Mouse (Mus musculus) fat pad, adult 2 months (tissue): ENCODE results near the gene Plac1.

Experiments used
- DNase-seq: peaks from one replicate; pipeline ENCODE4 v3.0.0-alpha.2; 2011; ENCODE audit warnings: low read depth, low spot score; ENCODE audit errors: extremely low read depth

Plac1 gene

DNA sequence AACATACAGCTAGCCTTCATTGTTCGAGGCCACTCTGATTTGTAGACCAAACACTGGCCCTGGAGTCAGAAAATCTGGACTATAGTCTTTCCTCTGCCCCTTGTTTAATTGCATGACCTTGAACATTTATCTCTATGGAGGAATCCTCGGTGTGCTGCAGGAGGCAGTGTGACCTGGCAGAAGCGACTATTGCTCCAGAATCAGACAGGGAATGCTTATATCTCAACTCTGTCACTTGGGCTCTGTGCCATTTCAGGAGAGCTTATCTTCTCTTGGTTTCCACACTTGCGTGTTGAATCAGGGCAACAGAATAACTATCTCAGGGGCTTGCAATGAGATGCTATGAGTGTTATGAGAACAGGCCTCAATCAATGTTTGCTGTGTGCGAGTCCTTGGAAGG lies 38.3 kb downstream of the Plac1 start:
- DNase-seq: no peak

DNA sequence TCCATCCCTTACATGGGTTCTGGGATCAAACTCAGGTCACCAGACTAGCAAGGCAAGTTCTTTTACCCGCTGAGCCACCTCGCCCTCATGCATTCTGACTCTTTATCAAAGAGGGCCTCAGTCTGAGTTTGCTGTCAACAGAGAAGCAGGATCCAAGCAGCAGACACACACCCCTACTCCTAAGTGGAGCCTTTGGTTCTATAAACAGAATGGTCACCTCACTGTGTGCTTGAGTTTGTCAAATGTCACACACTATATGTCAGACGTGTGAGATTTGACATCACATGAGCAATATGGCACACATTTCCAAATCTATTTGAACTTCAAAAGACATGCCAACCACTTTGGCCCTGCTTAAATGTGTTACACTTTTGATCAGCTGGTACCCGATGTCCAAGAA lies 42.2 kb downstream of the Plac1 start:
- DNase-seq: no peak

DNA sequence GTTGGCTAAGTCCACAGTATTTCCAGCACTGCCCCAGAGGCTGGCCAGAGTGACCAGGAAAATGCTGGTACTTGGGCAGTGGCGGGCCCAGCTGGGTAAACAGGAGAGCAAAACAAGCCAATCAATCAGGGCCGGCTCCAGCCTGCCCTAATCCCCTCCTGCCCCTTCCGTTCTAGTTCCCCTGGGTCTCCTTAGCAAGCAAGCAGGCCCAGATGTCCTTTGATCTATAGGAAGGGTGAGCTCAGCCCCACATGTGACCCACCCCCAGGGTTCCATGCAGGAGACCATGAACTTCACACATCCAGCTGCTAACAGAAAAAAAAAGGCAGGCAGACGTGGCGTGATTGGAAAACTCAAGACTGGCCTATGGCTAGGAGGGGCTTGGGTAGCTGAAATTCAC lies 43.5 kb downstream of the Plac1 start:
- no peak for DNase-seq

DNA sequence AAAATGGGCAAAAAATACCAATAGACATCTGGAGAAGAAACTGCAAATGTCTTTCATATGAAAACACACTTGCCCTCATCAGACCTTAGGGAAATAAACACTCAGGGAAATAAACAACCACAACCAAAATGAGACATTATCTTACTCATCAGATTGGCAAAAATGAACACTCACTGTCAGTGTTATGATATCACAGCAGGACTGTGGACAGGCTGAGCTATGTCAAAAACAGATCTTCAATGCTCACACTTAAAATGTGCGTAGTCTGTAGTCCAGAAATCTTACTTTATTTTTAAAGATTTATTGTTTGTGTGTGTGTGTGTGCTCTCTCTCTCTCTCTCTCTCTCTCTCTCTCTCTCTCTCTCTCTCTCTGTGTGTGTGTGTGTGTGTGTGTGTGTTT lies 51.2 kb downstream of the Plac1 start:
- no peak for DNase-seq

DNA sequence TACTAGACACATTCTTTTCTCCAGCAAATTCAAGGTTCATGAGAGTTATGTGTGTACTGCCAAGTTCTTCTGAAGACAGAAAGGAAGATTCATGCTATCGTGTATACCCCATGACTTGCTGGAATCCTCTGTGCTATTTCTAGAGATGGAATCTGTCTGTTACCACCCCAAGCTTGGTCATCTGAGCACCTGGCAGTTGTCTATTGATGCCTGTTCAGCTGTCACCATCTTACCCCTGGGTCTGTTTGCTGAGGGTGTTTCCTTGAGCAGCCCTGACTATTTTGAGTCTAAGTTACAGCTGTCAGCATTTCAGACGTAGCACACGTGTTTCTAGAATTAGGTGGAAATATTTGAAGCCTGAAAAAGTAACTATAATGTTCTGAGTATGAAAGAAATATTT lies 60.1 kb downstream of the Plac1 start:
- DNase-seq: no peak

DNA sequence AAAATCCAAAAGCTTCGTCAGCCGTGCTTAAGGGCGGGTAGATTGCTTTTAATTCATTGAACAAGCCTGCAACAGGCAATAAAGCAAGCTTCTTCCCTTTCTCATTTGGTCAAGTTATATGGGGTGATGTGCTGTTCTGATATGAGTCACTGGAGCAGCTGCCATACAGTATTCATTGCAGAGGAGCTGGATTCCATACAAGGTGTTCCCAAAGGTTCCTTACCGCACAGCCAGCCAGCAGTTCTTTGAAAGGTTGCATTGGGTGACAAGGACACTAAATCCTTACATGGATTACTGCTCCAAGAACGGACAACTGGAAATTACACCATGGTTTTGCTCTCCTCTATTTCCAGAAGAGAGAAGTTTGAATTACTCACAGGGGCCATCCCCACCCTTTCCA lies 63.6 kb downstream of the Plac1 start:
- DNase-seq: peak; percentile 33

DNA sequence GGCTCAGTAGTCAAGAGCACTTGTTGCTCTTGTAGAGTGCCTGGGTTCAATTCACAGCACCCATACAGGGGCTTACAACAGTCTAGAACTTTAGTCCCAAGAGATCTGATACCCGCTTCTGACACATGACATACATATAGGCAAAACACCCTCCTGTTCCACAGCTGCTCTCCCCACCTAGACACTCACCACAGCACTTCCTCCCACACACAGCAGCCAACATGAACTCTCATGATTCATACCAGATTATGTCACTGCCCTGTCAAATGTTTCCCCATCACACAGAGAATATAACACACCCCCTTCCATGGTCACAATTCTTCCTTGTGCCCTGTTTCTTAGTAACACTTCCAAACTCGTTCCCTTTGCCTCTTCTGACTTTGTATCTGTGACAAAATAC lies 71.3 kb downstream of the Plac1 start:
- no peak for DNase-seq

DNA sequence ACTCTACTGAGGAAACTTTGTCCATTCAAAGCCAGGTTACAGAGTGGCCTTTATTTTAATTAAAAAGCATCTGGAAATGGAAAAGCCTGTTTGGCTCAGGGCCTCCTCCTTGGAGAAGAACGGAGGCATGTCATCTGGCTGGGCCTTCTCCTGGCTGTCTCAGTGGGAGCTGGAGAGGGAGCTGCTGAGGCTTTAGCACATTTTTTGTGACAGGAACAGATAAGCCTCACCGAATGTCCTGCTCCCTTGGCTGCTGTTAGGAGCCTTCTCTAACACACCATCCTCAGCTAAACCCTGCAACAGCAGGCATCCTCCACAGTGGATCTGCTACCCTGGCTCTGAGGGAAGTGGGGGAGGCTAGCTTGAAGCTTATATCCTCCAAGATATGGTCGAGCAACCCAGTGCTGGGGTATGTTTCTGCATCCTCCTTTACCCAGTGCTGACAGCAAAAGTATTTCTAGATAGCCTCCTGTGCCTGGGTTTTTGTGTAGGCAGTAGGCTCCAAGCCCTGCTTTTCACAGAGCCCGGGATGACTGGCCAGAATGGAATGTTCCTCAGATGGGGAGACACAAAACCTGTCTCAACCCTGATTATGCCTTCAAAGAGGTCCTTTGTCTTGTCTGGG lies 72.9 kb downstream of the Plac1 start:
- DNase-seq: no peak

DNA sequence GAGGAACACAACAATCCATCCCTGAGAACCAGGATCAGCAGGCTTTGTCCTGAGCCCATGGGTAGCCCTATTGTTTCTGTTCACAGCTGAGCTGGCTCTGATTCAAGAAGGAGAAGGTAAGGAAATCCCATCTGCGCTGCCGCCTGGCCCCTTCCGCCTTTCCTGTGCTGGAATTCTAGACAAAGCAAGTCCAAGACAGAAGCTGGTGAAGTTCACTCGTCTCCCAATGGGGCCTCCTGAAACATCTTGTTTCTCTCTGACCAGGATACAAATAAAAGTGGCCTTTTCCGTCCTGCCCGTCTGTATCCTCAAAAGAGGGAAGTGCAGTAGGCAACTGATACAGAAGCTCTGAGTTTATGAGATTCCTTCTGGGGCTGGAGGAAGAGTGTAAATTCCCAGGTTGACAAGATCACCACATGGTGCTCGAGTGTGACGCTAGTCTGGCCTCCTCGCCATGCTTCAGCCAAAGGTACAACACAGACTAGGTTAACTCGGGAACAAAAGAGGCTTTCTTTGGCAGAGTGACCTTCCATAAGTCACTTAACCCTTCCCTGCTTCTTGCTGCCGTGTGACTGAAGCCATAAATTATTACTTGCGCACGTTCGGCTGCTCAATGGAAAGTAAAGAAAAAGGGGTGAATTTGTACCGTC lies 73.5 kb downstream of the Plac1 start:
- no peak for DNase-seq

DNA sequence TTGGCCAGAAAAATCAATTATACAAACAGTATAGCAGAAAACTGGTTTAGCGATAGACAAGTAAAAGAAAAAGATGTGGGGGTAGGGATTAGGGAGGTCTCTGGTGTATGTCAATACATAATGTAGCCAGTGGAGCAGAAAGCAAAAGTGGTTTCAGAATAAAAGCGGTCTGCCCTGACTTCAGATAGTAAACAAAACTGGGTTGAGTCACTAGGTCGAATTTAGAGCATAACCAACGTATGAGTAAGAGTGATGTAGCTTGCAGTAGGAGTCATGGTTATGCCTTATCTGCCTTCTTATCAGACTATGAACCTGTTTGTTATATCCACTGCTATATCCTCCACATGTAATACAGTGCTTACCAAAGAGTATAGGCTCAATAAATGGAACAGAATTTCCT lies 77.3 kb downstream of the Plac1 start:
- DNase-seq: no peak

DNA sequence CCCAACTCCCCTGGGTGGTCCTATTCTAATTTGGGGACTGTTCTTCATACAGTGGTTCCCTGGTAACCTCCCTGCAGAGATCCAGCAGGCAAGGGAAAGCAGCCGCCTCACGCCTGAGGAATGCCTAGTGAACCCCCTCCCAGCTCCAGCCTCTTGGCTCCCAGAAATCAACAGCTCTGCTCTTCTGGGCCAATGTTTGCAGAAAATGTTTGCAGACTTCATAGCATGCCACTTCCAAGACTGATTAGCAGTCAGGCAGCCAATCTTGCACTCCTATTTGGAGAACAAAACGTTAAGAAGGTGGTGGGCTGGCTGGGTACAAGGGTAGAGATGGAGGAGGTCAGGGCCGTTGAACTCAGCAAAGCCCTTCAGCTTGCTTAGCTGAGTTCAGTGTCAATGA lies 78.3 kb downstream of the Plac1 start:
- DNase-seq: no peak

DNA sequence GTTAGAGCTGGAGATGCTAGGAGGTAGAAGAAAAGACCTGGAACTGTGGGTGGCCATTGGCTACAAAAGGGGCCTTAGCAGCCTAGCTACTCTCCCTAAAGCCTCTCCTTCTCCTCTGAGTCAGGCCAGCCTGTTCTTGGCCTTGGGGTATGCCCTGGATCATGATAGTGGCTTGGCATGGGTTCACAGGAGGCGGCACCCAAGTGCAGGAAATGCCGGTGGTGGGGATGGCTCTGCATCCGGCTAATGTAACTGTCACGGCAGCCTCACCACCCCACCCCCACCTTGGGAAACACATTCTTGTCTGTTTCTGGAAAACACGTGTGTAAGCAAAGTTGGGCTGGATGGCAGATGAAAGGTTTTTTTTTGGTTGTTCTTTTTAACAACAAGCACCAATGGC lies 78.8 kb downstream of the Plac1 start:
- no peak for DNase-seq

DNA sequence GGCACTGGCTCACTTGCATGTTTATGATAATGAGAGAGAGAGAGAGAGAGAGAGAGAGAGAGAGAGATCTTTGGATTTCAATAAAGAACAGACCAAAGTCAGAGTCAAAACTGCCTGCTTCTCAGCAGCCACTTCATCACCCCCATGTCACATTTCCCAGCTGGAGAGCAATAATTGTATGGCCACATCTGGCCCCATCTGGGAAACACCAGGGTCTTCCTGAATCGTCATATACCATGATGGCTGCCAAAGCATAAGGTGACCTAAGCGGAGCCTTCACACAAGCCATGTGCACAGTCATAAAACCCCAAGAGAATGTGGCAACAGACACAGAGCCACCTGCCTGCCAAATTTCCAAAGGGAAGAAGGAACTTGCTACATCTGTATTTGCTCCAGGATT lies 91.9 kb downstream of the Plac1 start:
- DNase-seq: no peak

DNA sequence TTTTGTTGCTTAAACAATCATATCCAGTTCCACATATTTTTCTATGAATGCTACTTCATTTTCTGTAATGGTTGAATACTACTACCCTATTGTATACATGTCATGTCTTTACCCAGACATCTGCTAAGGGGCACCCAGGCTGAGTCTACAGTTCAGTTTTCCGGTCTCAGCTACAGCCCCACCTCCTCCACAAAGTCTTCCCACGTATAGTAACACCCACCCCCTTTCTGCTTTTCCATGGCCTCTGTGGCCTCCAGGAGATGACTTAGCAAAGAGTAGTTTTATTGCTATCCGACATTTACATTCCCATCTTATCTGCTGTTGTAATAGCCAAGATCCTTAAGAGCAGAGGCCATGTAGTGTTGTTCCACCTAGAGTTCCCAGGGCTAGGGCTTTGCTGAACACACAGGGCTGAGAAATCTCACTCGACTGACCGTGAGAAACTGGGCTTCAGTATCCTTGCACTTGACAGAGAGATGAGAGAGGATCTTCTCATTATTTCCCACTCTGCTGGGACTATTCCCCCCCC lies 93.5 kb downstream of the Plac1 start:
- DNase-seq: no peak

DNA sequence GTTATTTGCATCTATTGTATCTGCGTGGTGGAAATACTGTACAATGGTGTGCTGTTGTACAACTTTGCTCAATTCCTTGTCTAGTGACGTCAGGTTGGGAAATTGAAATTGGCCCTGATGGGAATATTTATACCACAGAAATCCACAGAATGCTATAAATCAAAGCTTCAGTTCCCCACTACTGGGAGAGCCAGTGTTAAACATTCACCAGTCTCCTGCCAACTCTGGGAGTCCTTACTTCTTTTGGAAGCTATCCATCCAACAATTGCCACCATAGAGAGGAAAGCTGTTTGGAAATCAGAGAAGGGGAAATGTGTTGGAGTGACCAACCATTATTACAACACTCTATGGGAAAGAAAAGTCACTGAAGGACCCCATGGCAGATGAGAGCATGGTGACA lies 100.3 kb downstream of the Plac1 start:
- no peak for DNase-seq

DNA sequence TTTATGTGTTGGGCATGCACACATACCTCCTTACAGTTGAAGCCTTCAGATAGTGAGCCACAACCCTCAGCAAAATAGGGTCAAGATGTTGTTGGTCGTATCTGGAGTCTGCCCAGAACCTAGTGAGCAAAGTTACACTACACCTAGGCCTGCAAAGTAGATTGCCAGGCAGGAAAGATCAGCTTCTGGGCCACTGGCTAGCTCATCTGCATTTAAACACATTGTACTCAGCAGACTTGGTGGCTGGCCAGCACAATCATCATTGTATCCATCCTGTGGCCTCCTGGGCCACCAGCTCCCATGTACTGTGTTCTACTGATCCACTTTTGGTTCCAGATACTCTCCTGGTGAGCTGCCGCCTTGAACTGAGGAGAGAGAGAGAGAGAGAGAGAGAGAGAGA lies 102.8 kb downstream of the Plac1 start:
- DNase-seq: no peak

DNA sequence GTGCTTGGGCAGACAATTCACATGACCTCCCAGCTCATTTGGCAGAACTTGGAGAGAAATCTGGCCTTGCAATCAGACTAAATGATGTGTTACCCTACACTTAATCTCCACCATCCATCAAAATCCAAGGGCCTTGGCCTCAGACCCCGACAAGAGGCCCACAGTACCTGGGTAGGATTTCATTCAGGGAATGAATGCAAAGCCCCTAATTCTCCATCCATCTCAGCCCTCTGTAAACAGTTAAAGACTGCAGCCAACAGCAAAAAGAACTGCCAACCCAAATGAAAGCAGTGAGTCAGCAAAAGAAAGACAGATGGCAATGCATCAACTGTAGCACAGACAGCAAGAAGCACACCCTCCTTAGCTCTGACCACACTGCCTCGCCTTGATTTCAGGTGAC lies 110.4 kb downstream of the Plac1 start:
- DNase-seq: no peak

DNA sequence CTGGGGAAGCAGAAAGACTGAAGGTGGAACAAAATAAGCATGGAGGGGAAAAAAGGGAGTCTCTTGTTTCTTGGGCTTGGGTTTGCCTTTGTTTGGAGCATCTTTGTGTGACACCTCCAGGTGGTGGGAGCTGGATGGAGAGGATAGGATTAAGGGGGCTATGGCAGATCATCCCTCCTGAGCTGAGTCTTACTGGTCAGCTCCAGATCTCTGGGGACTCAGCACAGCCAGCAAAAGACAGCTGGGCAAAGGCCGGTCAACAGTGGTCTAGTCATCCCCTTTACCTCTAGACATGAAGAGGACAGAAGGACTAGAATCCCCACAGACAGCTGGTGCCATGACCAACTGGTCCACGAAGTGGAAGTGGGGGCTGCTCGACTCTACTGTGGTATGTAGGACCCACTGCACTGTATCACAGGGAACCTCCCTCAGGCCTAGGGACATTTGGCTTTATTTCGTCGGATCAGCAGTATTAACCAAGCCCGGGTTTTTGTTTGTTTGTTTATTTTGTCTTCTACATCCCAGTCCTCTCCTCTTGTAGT lies 113.3 kb downstream of the Plac1 start:
- no peak for DNase-seq

DNA sequence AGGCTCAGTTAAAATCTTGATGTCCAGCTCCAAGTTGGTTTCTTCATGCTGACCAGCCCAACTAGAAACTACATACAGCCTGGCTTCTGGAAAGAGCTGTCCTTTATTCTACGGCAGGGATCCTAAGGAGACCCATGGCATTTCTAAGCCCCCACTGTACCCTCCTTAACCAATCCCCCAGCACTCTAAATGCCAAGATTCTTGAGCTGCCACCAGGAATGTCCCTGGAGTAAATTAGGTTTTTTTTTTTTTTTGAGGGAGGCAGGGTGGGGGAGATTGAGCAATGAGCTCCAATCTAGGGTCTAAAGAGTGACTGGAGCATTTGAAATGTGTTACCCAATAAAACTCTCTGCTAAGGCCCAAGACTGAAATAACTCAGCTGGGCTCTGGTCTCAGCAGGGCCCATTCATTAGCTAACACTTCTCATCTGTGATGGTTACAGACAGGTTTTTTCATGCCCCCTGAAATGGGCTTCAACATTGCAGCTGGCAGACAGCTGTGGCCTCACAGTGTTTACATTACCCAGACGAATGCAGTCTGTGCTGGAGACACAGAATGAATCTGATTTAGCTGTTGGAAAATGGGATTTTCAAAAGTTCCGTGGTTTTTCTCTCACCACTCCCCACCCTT lies 114.0 kb downstream of the Plac1 start:
- no peak for DNase-seq

DNA sequence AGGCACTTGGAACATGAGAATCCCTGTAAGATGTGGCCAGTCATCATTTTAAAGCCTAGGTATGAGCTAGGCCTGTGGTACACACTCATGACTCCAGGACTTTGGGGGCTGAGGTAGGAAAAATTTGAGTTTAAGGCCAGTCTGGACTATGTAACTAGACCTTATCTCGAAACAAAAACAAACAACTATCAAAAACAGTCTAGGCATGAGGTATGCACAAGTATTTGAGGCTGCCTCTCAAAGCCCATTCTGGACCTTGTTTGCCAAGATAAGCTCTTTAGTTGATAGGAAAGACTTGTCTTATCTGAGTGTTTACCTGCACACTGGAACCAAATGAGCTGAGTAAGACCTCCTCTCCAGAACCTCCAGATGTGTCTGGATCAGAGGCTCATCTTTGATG lies 116.3 kb downstream of the Plac1 start:
- DNase-seq: no peak

DNA sequence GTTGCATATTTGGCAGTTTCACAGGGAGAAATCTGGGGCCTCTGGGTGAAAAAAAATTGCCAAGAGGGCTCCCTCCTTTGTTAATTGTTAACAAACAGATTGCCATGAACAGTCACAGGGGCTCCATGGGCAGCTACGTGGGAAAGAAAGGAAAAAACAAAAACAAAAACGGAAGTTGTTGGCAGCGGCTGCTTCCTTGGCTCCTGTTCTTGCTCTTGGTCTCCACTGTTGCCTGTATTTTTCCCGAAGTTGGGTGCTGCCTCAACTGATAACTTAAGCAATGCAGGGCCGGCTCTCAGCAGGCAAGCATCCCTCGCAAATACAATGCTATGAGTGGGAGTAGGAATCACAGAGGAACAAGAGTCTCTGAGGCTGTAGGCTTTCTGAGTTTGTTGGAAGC lies 121.3 kb downstream of the Plac1 start:
- no peak for DNase-seq

DNA sequence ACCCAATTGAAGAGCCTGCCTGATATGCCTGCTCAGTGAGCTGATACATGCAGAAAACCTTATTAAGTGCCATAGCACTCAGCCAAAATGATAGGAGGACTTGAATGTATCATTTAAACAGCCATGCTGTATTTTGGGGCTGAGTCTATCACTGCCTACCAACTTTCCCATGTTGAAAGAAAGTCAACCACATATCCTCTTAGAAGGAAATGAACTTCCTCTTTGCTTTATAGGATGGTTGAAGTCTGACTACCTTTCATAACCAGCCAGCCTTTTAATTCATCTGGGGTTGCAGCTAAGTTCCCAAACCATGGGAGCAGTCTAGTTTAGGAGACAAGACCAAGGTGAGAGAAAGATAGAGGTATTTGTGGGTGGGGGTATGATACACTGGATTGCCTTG lies 121.9 kb downstream of the Plac1 start:
- no peak for DNase-seq
